In the genomic region with DNA sequence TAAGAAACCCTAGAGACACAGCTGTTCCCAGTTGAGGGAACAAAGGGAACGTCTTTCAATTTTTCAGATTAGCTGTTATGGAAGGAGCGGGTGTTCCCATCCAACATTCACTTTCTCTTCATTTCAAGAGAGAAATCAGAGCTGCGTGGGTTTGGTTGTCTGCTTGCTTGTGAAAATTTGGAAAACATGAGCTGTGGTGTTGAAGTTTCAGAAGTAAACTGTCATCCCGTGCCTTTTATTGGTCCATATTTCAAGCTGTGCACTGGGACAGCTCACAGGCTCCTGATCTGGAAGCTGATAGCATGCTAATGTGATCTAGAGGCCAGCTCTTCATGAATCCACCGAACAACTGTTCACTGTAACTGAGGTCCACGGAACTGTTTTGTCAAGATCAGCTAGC, we compare ENCODE assay signal across 20 mouse cellular contexts. TPM values are rescaled to one million over a fixed set of nuclear protein-coding genes. Genes with fewer than 3 reads are reported as not detected.
A peak's percentile ranks its signal among the peaks of the same experiment; 100 is the strongest.
DNase-seq lines count a peak whose midpoint lies in the region; TF ChIP-seq lines count a peak whose summit lies in the region.
"Had no signal": no experiment of that assay in that cellular context is flagged by ENCODE, and none has a peak within 500 bp of the region (broad histone marks: within the 10 kb centered on the region; RNA-seq: fewer than 3 reads in every experiment).

No protein-coding gene starts in this region.

- intact Hi-C loops in heart, postnatal 25 days (cut with DNase I): no loop called here
- intact Hi-C loops in left cerebral cortex, postnatal 25 days (cut with DNase I): no loop called here
- intact Hi-C loops in left cerebral cortex, postnatal 4 days (cut with DNase I): no loop called here
- intact Hi-C loops in gastrocnemius, adult 2 months (cut with DNase I): no loop called here

- DNase-seq in heart, adult 18-20 months: peak; percentile 4
- DNase-seq in heart, postnatal 25 days (ENCODE audit: low spot score): no peak
- DNase-seq in left cerebral cortex, postnatal 25 days (ENCODE audit: low spot score in 2 of 2): peak; percentile 11 to 14
- DNase-seq in left cerebral cortex, postnatal 4 days: no peak
- DNase-seq in brain, adult 2 months (ENCODE audit: low read depth, low spot score): peak; percentile 40
- peak; percentile 18 for DNase-seq in layer of hippocampus, adult 9-11 months
- no peak for DNase-seq in gastrocnemius, adult 2 months
- DNase-seq: adrenal gland, postnatal 25 days; cerebellum, adult 9-11 months; forebrain, postnatal 0 days; gastrocnemius, postnatal 25 days; heart, postnatal 14 days; lung, postnatal 4 days had no signal

- no peak overlapping the region for H3K27ac ChIP-seq in gastrocnemius, adult 2 months
- H3K27ac ChIP-seq: hindbrain, embryonic 12.5 days; neural tube, embryonic 13.5 days; stomach, postnatal 0 days had no signal

- no peak for TF ChIP-seq CTCF in gastrocnemius, adult 2 months (IDR thresholded peaks at IDR 0.05)

- no peak overlapping the region for H3K4me3 ChIP-seq in gastrocnemius, adult 2 months
- H3K4me3 ChIP-seq: heart, embryonic 12.5 days; hindbrain, embryonic 12.5 days; myocyte; neural tube, embryonic 13.5 days had no signal

RNA-seq across cellular contexts. Expression of gene Lypd1, which starts 36.2 kb away (rescaled TPM):
- under 1 TPM; 0.46 to 0.47 TPM for total RNA-seq in heart, adult 18-20 months (2021)
- total RNA-seq in heart, postnatal 25 days (2021): under 1 TPM; 0.34 to 0.68 TPM
- total RNA-seq in left cerebral cortex, postnatal 25 days (2021): 100 to 1,000 TPM; 119 to 130 TPM
- 10 to 100 TPM; 58.3 to 66.4 TPM for total RNA-seq in left cerebral cortex, postnatal 4 days (2021)
- total RNA-seq in gastrocnemius, adult 2 months (2021): not detected
- total RNA-seq: liver, adult 2 months; megakaryocyte-erythroid progenitor cell, adult 5-6 weeks had no signal

Comparison
In these comparisons a context has a peak if more than half of its experiments do, and no peak if none do; other contexts are left out.
1. DNase-seq: peak in heart, adult 18-20 months (2 of 2), left cerebral cortex, postnatal 25 days (2 of 2), brain, adult 2 months (single experiment) and layer of hippocampus, adult 9-11 months (single experiment); none in heart, postnatal 25 days (single experiment), left cerebral cortex, postnatal 4 days (single experiment) and gastrocnemius, adult 2 months (single experiment).
2. RNA of gene Lypd1, which starts 36.2 kb away (total RNA-seq): 119 to 130 TPM in left cerebral cortex, postnatal 25 days and 58.3 to 66.4 TPM in left cerebral cortex, postnatal 4 days; 0.34 to 0.68 TPM in heart, postnatal 25 days, 0.46 to 0.47 TPM in heart, adult 18-20 months and not detected in gastrocnemius, adult 2 months; every median in the first group is over 10 times any median in the second.